Mouse (Mus musculus) midbrain, postnatal 0 days (tissue): ENCODE measurements around the gene Bag3. TPM values are rescaled to one million over a fixed set of nuclear protein-coding genes. Genes with fewer than 3 reads are reported as not detected.

Source experiments
- ATAC-seq: fragments of 200-750 bp; cut with Nextera tagmentation; 2 replicates; pipeline ENCODE4 v1.8.0; 2017; ENCODE audit warnings: moderate number of reproducible peaks, mild to moderate bottlenecking, moderate TSS enrichment, moderate library complexity; ENCODE audit not compliant: low FRiP score
- DNase-seq: peaks from one replicate; pipeline ENCODE4 v3.0.0-alpha.2; 2015; ENCODE audit warnings: low spot score
- H3K27ac ChIP-seq: fragments of 300-500 bp; sonication (generic); 2 replicates; pipeline ENCODE4 v1.5.1; 2014; ENCODE audit warnings: low read depth, mild to moderate bottlenecking, low read length, mixed read lengths
- H3K27me3 ChIP-seq: fragments of 300-500 bp; sonication (generic); 2 replicates; pipeline ENCODE4 v1.6.1; 2014; ENCODE audit warnings: low read length, control low read depth, mixed read lengths; ENCODE audit not compliant: insufficient read depth
- H3K36me3 ChIP-seq: fragments of 300-500 bp; sonication (generic); 2 replicates; pipeline ENCODE4 v1.6.1; 2014; ENCODE audit warnings: low read length, control low read depth, mixed read lengths; ENCODE audit not compliant: insufficient read depth
- H3K4me1 ChIP-seq: fragments of 300-500 bp; sonication (generic); 2 replicates; pipeline ENCODE4 v1.6.1; 2014; ENCODE audit warnings: mild to moderate bottlenecking, control low read depth, antibody characterized with exemption, low read length, mixed read lengths; ENCODE audit not compliant: insufficient read depth
- H3K4me2 ChIP-seq: fragments of 300-500 bp; sonication (generic); 2 replicates; pipeline ENCODE4 v1.6.1; 2014; ENCODE audit warnings: low read depth, mild to moderate bottlenecking, low read length, mixed read lengths; ENCODE audit not compliant: poor library complexity, severe bottlenecking
- H3K4me3 ChIP-seq: fragments of 300-500 bp; sonication (generic); 2 replicates; pipeline ENCODE4 v1.5.1; 2014; ENCODE audit warnings: low read depth, mild to moderate bottlenecking, low read length, moderate library complexity
- H3K9ac ChIP-seq: fragments of 300-500 bp; sonication (generic); replicated peaks from 2 replicates; pipeline ENCODE4 v1.6.1; 2014; ENCODE audit warnings: mild to moderate bottlenecking, low read length, moderate library complexity, mixed read lengths; ENCODE audit not compliant: poor library complexity, severe bottlenecking
- H3K9me3 ChIP-seq: fragments of 300-500 bp; sonication (generic); 2 replicates; pipeline ENCODE4 v1.6.1; 2016; ENCODE audit warnings: low read length, control low read depth
- CTCF ChIP-seq: IDR thresholded peaks from 2 replicates; pipeline ENCODE4 v1.5.1; 2016; ENCODE audit warnings: antibody characterized with exemption, mild to moderate bottlenecking
- WGBS: fragments of 180-500 bp; shearing (Covaris S2); extraction: QIAGEN DNeasy Blood & Tissue Kit; methylation state at CpG from one replicate; pipeline ENCODE4 v1.1.7; 2014; 5-methylcytosine and 5-hydroxymethylcytosine counted together
- polyA plus RNA-seq: library from polyadenylated mRNA; unstranded; fragments of >200 nt; fragmentation: Nextera tagmentation; extraction: Ambion mirVana; gene quantifications from 2 replicates; pipeline ENCODE4 v1.2.1, GENCODE M21; 2015
- total RNA-seq: library from RNA; depleted of rRNA; stranded (reverse); fragments of >200 nt; gene quantifications from 2 replicates; pipeline ENCODE4 v1.2.3, GENCODE M21; 2014

Gene Bag3
- total and polyA plus RNA-seq, 2 experiments from 2014 or later = 3.7 to 4.9 TPM

DNA sequence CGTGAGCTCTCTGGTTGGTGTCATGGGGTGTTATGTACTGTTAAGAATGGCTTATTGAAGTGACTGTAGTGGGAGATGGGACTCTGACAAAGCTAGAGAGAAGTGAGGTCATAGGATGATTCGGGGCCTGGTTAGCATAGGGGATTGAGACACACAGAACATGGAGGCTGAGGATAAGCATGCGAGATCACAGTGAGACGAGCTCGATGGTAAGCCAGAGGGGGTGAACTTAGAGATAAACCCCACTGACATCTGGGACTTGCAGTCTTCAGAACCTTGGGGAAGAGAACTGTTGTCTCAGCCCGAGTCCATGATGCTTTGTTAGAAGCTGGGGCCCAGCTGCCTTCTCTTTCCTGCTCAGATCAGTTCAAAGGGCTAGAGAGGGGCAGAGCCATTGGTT lies 56.9 kb downstream of the Bag3 start:
- ATAC-seq (no peak), DNase-seq (no peak)
- H3K4me1 ChIP-seq = no peaks in the 10 kb centered on the region
- H3K36me3 ChIP-seq = no peaks in the 10 kb centered on the region
- no peaks in the 10 kb centered on the region for H3K9me3 ChIP-seq
- H3K4me2 ChIP-seq = no peak overlapping the region
- no peaks in the 10 kb centered on the region for H3K27me3 ChIP-seq
- H3K9ac ChIP-seq = no peak overlapping the region
- no peak overlapping the region for H3K27ac ChIP-seq
- no peak overlapping the region for H3K4me3 ChIP-seq
- WGBS = 91% methylated on average over 6 of the region's 6 CpGs
- TF ChIP-seq CTCF = no peak

DNA sequence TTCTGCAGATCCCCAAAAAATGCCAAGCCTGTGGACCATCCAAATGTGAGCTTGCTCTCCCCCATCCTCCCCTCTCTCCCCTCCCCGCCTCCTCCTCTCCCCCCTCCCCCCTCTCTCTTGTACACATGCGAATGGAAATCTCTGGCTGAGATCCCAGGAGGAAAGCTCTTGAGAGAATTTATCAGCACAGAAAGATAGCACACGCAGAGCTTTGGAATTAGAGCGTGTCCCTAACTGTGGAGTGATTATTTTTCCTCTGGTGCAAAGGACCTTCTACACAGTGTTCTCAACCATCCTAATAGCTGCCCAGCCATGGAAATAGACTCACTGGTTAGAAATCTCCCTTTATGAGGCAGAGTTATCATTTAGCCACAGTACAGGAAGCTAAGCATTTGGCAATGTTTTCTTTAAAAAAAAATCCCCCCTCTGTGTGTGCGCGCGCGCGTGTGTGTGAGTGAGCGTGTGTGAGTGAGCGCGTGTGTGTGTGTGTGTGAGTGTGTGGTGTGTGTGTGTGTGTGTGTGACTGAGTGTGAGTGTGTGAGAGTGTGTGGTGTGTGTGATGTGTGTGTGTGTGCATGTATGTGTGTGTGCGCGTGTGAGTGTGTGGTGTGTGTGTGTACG lies 58.6 kb downstream of the Bag3 start:
- Histone ChIP-seq H3K9ac (no peak overlapping the region), H3K4me2 (no peak overlapping the region), H3K4me3 (no peak overlapping the region), H3K36me3 (no peaks in the 10 kb centered on the region), H3K4me1 (no peaks in the 10 kb centered on the region), H3K27me3 (no peaks in the 10 kb centered on the region), H3K9me3 (no peaks in the 10 kb centered on the region), H3K27ac (no peak overlapping the region)
- peak; percentile 40 for DNase-seq
- TF ChIP-seq CTCF = no peak
- 69% methylated on average over 14 of the region's 15 CpGs for WGBS
- no peak for ATAC-seq

DNA sequence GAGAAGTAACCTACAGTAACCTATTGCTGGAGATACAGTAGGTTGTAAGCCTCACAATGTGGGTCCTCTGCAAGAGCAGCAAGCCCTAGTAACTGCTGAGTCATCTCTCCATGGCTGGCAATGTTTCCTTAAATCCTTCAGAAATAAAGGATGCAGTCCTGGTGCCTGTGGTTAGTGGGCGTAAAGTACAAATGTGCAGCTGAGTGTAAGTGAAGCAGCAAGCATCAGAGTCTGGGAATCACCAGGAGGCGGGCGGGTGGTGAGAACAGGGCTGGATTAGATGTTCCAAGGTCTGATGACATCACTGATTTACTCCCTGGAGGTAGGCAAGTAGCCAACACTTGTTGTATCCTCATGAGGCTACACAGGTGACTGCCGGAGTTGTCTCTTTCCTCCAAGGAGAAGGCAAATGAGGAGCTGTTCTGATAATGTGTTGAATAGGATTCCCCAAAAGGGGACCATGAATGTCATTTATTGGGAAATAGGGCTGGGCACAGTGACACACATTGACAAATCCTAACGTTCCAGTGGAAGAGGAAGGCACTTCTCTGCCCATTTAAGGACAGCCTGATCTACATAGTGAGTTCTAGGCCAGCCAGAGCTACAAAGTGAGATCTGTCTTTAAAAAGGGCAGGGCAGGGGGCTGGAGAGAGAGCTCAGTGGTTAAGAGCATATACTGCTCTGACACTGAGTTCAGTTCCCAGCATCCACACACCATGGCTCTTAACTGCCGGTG lies 60.0 kb downstream of the Bag3 start:
- Histone ChIP-seq H3K9me3 (no peaks in the 10 kb centered on the region), H3K27me3 (no peaks in the 10 kb centered on the region), H3K4me2 (no peak overlapping the region), H3K4me1 (no peaks in the 10 kb centered on the region), H3K27ac (no peak overlapping the region), H3K4me3 (no peak overlapping the region), H3K9ac (no peak overlapping the region), H3K36me3 (no peaks in the 10 kb centered on the region)
- DNase-seq (peak; percentile 68), ATAC-seq (no peak)
- TF ChIP-seq CTCF = 0 out of 2 replicates have a peak, but pooled peaks have one; percentile 5
- WGBS = 77% methylated on average over 6 of the region's 6 CpGs

DNA sequence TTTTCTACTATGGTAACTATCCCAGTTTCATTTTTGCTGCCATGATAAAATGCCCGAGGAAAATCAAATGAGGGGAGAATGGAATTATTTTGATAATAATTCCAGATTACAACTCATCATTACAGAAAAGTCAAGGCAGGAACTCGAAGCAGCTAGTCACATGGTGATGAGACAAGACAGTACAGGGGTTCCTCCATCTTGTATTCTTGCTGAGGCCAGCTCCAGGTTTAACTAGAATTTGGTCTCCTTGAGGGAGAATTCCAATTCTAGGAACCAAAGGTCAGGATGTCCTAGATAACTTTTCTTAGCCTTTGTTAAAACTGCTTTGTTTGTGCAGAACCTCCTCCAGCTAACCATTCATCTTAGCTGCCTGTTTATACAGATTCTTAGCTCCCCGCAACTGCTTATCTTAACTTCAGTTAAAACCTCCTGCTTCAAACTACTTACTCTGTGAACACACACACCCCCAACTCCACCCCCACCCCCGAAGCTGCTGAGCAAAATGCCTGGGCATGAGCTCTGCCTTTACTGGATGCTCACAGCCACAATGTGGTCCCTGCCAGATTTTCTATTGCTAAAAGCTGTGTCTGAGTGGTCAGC lies 64.0 kb downstream of the Bag3 start:
- 69% methylated on average over 4 of the region's 4 CpGs for WGBS
- H3K4me3 ChIP-seq = no peak overlapping the region
- no peaks in the 10 kb centered on the region for H3K36me3 ChIP-seq
- H3K4me1 ChIP-seq = peaks cover 5% of the 10 kb centered on the region
- no peak overlapping the region for H3K27ac ChIP-seq
- TF ChIP-seq CTCF = no peak
- H3K9ac ChIP-seq = no peak overlapping the region
- H3K9me3 ChIP-seq = no peaks in the 10 kb centered on the region
- no peaks in the 10 kb centered on the region for H3K27me3 ChIP-seq
- DNase-seq (no peak), ATAC-seq (no peak)
- H3K4me2 ChIP-seq = no peak overlapping the region

DNA sequence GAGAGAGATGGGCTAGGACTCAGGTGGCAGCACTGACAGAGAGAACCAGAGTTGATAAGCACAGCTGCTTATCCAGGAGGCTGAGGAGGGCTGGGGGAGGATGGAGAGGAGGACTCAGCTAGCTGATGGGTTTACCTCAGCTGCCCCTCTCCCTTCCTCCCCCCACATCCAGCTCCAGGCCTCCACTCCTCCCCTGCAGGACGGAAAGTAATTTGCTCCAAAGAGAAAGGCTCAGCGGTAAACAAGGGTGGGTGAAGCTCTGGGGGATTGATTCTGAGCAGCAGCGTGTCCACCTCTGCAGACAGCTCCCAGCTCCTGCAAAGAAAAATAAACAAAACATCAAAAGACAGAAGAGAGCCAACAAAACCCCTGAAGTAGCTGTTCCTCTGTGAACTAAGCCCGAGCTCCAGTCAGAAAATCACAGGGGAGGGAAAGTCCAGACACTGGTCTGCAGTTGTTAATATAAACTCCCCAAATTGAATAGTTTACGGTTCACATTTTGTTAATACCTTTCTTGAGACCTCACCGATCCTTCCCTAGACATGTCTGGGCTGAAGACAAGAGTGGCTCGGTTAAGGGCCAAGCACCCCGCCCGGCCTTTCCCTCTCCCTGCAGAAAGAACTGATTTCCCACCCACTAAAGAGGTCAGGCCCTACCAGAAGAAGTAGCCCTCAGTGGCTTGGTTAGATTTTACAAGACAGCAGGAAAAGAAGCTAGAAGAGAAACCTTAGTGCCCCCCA lies 68.1 kb downstream of the Bag3 start:
- no peak overlapping the region for H3K4me3 ChIP-seq
- no peaks in the 10 kb centered on the region for H3K9me3 ChIP-seq
- TF ChIP-seq CTCF = peak; percentile 37
- no peaks in the 10 kb centered on the region for H3K36me3 ChIP-seq
- H3K4me1 ChIP-seq = peaks cover 7% of the 10 kb centered on the region
- ATAC-seq (no peak), DNase-seq (peak; percentile 24)
- H3K4me2 ChIP-seq = no peak overlapping the region
- 11% methylated on average over 9 of the region's 9 CpGs for WGBS
- peak overlapping the region; percentile 77 for H3K27ac ChIP-seq
- H3K27me3 ChIP-seq = no peaks in the 10 kb centered on the region
- peak overlapping the region; percentile 36; the same call in 1 of the 2 replicates for H3K9ac ChIP-seq
